Mouse (Mus musculus) CD4-positive, CD25-positive, alpha-beta regulatory T cell, adult 4 months (primary cell): ENCODE data around the gene Prss27. TPM values are rescaled to one million over a fixed set of nuclear protein-coding genes. Genes with fewer than 3 reads are reported as not detected.

Experiments
- polyA plus RNA-seq, 2 experiments: library from polyadenylated mRNA; unstranded; fragments of 100-300 nt; shearing (Covaris generic); gene quantifications; one replicate each; pipeline ENCODE4 v1.2.1; 2017

Gene Prss27
- polyA plus RNA-seq, 2 experiments from 2014 or later: not detected

Other genes with a start within 250 kb of the Prss27 start
- 100 to 1,000 TPM; 289 to 316 TPM for gene Srrm2, start 247.6 kb upstream of the Prss27 start, polyA plus RNA-seq
- 100 to 1,000 TPM; 600 to 664 TPM for gene Elob, start 209.0 kb upstream of the Prss27 start, polyA plus RNA-seq
- not detected for gene Prss33, start 202.1 kb upstream of the Prss27 start, polyA plus RNA-seq
- gene Prss32, start 194.3 kb upstream of the Prss27 start, polyA plus RNA-seq: not detected
- 1 to 10 TPM; 5.6 to 5.7 TPM for gene Prss41, start 194.0 kb upstream of the Prss27 start, polyA plus RNA-seq
- gene Prss21, start 170.1 kb upstream of the Prss27 start, polyA plus RNA-seq: not detected
- gene Dcpp1, start 157.3 kb upstream of the Prss27 start, polyA plus RNA-seq: not detected
- gene Dcpp2, start 157.3 kb upstream of the Prss27 start, polyA plus RNA-seq: not detected
- gene Dcpp3, start 120.7 kb upstream of the Prss27 start, polyA plus RNA-seq: not detected
- gene Sbp, start 96.5 kb upstream of the Prss27 start, polyA plus RNA-seq: not detected
- not detected for gene Sbpl, start 82.9 kb upstream of the Prss27 start, polyA plus RNA-seq
- gene Prss30, start 57.6 kb upstream of the Prss27 start, polyA plus RNA-seq: not detected
- not detected for gene Prss22, start 40.0 kb upstream of the Prss27 start, polyA plus RNA-seq
- gene Kctd5, start 35.3 kb downstream of the Prss27 start, polyA plus RNA-seq: 1 to 10 TPM; 2.3 to 5.2 TPM
- 10 to 100 TPM; 30.4 to 37.6 TPM for gene Pdpk1, start 112.8 kb downstream of the Prss27 start, polyA plus RNA-seq
- gene Amdhd2, start 125.6 kb downstream of the Prss27 start, polyA plus RNA-seq: 10 to 100 TPM; 20.2 to 37.8 TPM
- gene Atp6v0c, start 131.6 kb downstream of the Prss27 start, polyA plus RNA-seq: 100 to 1,000 TPM; 213 to 271 TPM
- under 1 TPM; 0.47 to 0.62 TPM for gene Tbc1d24, start 167.4 kb downstream of the Prss27 start, polyA plus RNA-seq
- gene Ntn3, start 171.4 kb downstream of the Prss27 start, polyA plus RNA-seq: under 1 TPM in 1 of 2 experiments, not detected in 1; 0.07 TPM
- 10 to 100 TPM in 1 of 2 experiments, 1 to 10 TPM in 1; 8.9 to 17.5 TPM for gene Tedc2, start 182.7 kb downstream of the Prss27 start, polyA plus RNA-seq
- 1 to 10 TPM; 4.1 to 6.6 TPM for gene Ccnf, start 213.3 kb downstream of the Prss27 start, polyA plus RNA-seq